Mouse (Mus musculus) lung, postnatal 25 days (tissue): Measurements from ENCODE around the gene Atg14.
A peak's percentile ranks its signal among the peaks of the same experiment; 100 is the strongest.

Experiments used
- DNase-seq: peaks from one replicate; pipeline ENCODE4 v3.0.0; 2022; ENCODE audit warnings: low spot score

Atg14 gene

GRCm38 (mm10) chr14:47504036-47504435 is 66.4 kb downstream of the Atg14 start:
- peak; percentile 55 for DNase-seq

- no peak for DNase-seq
Measured at GRCm38 (mm10) chr14:47498632-47499031, 71.8 kb downstream of the Atg14 start.

GRCm38 (mm10) chr14:47497166-47497565 is 73.3 kb downstream of the Atg14 start:
- peak; percentile 32 for DNase-seq

- no peak for DNase-seq
Measured at GRCm38 (mm10) chr14:47495951-47496350, 74.5 kb downstream of the Atg14 start.

GRCm38 (mm10) chr14:47493592-47494361 is 76.7 kb downstream of the Atg14 start:
- DNase-seq, result no peak
